Mouse (Mus musculus): ENCODE results near the gene Ctf2. TPM values are rescaled to one million over a fixed set of nuclear protein-coding genes. Genes with fewer than 3 reads are reported as not detected.
"Not testable (repeated sequence)": the region's sequence is repeated elsewhere in the genome, so short reads cannot be mapped to it uniquely, and the experiment has no call there.

Ctf2 gene
- polyA plus RNA-seq, 2 experiments from 2014 or later = not detected

GRCm38 (mm10) chr7:127712461-127713385 lies 19.2 kb downstream of the Ctf2 start, which contains the start of gene Ctf1:
Gene Ctf1 (plus strand): TSS chr7:127712736.
- no peak for ATAC-seq

GRCm38 (mm10) chr7:127711456-127711855 lies 20.5 kb downstream of the Ctf2 start:
- no peak for ATAC-seq

- ATAC-seq = no peak
These were observed 20.9 kb downstream of the Ctf2 start for GRCm38 (mm10) chr7:127711031-127711430.

DNA sequence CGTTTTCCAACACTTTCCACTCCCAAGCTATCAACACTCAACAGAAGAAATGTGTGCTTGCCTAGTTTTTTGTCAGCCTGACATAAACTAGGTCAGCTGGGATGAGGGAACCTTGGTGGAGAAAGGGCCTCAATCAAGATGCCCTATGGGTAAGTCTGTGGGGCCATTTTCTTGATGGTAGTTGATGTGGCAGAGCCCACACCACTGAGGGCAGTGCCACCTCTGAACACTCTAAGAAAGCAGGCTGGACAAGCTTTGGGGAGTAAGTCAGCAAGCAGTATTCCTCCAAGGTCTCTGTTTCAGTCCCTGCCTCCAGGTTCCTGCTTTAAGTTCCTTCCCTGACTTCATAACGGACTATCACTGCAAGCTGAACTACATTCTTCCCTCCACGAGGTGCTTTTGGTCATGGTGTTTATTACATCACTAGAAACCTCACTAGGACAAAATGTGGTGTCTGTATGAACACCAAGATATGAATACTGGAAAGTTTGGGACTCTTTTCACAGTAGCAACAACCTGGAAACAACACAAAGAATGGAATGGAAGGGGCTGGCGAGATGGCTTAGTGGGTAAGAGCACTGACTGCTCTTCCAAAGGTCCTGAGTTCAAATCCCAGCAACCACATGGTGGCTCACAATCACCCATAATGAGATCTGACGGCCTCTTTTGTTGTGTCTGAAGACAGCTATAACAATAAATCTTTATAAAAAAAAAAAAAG lies 22.5 kb downstream of the Ctf2 start:
- no peak for ATAC-seq

DNA sequence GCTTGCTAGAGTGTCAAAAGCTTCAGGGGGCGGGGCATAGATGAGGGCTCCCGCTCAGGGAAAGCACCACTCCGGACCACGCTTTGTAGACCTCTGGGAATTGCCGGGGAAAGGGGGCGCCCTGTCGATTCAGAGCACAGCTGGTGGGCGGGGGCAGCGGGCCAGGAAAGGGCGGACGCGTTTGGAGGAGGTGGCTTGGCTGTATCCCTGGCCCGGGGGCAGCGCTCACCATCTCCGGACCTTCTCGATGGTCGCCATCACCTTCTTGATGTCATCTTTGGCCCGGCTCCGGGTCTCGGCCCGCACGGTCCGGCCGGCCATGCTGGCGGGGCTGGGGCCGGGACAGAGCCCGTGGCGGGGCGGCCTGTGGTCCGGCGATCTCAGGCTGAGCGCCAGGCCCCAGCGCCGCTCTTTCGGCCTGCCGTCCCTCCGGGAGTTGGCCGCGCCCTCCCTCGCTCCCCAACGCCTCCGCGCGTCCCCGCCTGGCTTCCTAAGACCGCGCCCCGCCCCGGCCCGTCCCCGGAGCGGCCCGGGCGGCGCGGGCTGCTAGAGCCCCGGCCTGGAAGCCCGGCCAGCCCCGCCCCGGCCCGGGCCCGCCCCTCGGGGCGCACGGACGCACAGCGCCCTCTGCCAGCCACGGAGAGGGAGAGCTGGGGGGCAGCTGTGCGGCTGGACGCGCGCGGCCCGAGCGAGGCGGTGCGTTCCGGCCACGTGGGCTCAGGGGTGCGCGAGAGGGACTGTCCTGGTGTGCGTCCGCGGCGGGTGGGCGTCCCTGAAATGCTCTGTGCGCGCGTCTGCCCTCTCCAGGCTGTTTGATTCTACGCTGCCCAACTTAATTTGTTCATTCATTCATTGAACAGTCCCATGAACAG lies 23.5 kb downstream of the Ctf2 start, which contains the start of gene Bcl7c:
Gene Bcl7c, minus strand, starts transcription at position 727 of the 872 bp plus-strand sequence.
- peak; percentile 58 for ATAC-seq

- peak; percentile 53 for ATAC-seq
These were observed 24.1 kb downstream of the Ctf2 start for GRCm38 (mm10) chr7:127707957-127708206.

GRCm38 (mm10) chr7:127707045-127707956 lies 24.7 kb downstream of the Ctf2 start:
- no peak for ATAC-seq

DNA sequence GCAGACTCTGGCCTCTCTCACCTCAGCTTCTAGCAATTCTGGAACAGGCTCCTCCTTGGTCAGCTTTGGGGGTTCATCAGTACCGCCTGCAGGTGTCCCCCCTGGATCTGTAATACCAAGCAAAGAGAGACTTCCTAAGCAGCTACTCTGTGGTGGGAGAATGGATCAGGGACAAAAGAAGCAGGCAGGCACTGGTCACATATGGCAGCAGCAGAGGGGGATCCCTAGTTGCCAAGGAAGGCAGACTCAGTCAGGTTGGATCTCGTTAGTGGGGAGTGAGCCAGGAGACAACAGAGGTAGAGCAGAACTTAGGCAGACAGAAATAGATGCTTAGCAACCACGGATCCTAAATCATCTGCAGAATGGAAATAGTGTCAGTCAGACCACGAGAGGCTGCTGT lies 26.3 kb downstream of the Ctf2 start:
- no peak for ATAC-seq

DNA sequence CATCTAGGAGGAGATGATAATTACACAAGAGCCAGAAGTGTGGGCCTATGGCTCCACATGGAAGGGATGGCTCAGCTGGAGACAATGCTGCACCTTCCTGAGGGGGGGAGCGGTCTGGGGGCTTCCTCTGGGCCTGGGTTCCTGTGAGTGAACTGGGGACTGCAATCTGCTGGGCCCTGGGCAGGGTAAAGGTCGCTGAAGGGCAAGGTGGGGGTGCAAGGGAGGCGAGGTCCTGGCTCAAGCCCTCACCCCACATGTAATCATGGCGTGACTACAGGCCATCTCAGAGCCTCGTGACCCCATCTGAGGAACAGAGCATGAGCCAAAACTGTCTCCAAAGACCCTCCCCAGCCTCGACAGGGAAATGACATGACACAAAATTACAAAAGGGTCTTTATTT lies 27.4 kb downstream of the Ctf2 start:
- no peak for ATAC-seq

- no peak for ATAC-seq
These were observed 28.3 kb downstream of the Ctf2 start for GRCm38 (mm10) chr7:127703561-127704178.

DNA sequence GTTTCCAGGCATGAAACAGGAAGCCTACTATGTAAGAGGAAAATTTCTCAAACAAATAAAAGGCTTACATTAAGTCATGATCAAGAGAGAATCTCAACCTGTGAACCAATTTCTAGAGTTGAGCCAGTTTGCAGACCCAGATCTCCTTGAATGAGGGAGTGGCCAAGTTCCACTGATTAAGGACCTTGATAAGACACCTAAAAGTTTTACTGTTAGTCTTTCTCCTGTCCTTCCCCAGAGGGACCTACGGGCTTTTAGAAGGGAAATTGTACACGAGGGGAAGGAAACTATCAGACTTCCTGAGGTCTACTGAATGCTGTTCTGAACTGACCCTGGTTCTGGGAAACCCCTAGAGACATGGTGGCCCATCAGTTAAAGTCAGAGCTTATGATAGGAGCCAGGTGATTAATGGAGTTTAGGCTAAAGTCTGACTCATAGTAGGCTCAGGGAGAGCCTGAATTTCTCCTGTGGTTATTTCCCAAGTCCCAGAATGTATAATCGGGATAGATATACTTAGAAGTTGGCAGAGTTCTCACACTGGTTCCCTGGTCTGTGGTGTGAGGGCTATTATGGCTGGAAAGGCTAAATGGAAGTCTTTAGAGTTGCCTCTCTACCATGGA lies 31.1 kb downstream of the Ctf2 start:
- ATAC-seq = no peak

- ATAC-seq = no peak
These were observed 33.0 kb downstream of the Ctf2 start for GRCm38 (mm10) chr7:127698986-127699385.

DNA sequence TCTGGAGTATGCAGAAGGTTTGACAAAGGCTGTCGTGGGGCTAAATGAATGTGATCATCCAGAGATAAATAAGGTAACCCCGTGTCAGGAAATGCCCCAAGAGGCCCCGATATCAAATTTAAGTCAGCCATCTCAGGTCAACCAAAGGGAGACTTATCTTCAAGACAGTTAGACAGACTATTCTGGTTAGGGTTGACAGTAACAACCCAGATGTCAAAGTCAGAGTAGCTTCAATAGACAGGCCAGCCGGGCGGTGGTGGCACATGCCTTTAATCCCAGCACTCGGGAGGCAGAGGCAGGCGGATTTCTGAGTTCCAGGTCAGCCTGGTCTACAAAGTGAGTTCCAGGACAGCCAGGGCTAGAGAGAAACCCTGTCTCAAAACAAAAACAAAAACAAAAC lies 38.2 kb downstream of the Ctf2 start:
- ATAC-seq = not testable (repeated sequence)

- no peak for ATAC-seq
These were observed 38.7 kb downstream of the Ctf2 start for GRCm38 (mm10) chr7:127693290-127693689.

GRCm38 (mm10) chr7:127691221-127691989 lies 40.6 kb downstream of the Ctf2 start:
- ATAC-seq = no peak

DNA sequence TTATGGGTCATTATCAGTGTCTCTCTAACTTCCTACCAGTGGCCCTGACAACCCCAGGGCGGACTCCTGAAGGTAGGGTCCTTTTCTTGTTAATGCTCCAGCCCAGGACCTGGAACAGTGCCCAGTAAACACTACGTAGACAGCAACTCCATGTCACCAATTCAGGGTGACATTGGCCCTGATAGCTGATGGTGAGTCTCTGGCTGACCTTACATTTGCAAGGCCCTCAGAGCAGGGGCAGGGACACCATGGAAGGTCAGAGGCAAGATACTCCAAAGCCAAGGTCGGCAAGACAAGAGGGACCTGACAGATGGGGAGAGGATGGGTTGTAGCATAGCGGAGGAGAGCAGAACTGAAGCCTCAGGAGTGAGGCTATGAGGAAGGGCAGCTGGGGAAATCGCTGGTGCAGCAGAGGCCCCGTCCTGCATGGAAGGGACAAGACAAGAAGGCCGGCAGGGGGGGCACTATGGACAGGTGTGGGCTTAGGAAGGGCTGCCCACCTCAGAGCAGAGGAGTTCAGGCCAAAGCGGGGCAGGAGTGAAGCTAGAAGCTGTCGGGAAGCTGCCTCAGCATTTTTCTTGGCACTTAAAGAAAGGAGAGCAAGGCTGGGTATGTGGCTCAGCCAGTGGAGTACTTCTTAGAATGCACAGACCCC lies 42.2 kb downstream of the Ctf2 start:
- no peak for ATAC-seq

GRCm38 (mm10) chr7:127688935-127689334 lies 43.0 kb downstream of the Ctf2 start:
- ATAC-seq = no peak

GRCm38 (mm10) chr7:127686740-127687449 lies 45.1 kb downstream of the Ctf2 start:
- no peak for ATAC-seq

Data from activated CD4-positive, CD25-positive, alpha-beta regulatory T cell, adult 4 months (primary cell).